Mouse (Mus musculus) cerebellum, adult 9-11 months (tissue): ENCODE data around the gene Gss.

Source experiments
- DNase-seq: peaks from one replicate; pipeline ENCODE4 v3.0.0; 2022

Gss gene

DNA sequence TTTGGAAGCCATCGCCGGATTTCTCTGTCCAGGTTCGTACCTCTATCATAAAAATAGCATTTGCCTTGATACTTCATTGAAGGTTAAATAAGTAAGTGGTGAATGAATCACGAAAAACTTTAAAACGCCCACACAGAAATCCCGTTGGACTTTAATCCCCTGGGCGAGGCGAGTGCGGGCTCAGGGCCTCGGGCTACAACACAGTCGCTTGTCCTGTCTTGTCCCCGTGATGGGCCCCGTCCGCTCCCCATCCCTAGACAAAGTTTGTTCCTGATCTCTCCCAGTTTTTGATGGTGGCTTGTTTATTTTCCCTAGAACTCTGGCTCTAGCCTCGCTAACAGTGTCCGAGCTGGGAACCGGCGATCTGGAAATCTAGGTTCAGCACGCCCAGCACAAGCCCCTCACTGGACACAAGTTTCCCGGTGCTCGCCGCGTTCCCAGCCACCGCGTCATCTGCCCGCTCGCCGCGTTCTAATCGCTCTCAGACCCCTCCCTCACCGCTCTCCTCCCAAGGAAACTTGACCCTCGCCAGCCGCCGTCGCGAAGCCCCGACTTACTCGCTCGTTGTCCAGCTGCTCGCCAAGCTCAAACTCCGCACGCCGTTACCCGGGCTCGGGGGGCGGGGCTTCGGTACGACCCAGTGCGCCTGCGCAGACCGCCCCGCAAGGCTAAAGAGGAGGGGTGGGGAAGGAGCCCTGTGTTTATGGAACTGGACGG, at the start of gene Gss:
TSS of gene Gss (minus strand) at position 674 of the 717 bp plus-strand sequence.
- peak; percentile 98 for DNase-seq

DNA sequence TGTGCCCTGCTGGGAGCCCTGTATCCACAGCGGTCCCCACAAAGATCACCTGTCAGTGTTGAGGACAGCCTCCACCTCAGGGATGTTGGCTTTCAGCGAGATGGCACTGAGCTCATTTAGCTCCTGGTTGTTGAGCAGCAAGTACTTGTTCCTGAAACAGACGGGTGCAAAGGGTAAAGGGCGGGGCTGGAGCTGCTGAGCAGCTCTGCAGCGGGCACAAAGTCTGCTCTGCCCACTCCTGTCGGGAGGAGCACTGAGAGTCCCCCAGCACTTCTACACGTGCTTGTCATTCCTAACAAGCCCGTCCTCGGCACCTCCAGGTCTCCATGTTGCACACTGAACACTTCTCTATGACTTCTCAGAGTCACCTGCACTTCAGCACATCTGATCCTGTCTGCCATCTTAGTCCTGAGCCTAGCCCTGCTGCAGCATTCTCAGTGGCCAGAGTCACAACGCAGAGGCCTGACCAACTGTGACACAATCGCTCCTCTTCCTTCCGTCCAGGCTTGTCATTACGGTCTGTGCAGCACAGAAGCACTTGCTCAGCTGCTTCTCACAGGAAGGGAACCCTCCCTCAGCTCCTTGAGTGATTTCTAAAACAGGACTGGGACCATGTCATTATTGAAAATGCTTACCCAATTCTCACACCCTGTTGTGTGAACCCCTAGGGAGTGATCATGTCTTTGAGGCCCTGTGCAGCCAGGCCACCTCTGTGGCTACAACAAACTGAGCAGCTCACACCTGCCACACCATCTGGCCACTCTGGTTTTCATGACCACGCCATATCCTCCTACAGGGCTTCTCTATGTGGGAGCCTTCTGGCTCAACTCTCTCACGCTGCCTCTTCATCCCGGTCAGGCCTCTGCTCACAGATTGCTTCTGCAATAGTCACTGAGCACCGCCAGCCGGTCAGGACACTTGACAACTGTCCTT, 49.2 kb upstream of the Gss start:
- peak; percentile 66 for DNase-seq

DNA sequence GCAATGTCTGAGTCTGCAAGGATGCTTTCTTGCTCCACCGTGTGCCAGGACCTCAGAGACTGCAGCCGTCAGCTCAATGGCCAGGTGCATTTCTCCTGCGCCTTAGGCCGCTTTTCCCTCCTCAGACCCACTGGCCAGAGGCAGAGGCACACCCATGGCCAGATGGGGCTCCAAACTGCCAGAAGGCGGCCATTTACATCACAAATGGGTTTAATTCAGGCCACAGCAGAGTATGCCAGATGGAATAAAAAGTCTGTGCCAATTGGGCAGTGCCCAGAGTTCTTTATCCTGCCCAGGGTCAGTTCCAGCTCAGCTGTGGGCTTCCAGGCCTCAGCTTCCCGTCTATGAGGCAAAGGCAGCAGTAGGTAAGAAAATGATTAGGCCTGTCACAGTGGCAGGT, 48.0 kb upstream of the Gss start:
- peak; percentile 89 for DNase-seq

DNA sequence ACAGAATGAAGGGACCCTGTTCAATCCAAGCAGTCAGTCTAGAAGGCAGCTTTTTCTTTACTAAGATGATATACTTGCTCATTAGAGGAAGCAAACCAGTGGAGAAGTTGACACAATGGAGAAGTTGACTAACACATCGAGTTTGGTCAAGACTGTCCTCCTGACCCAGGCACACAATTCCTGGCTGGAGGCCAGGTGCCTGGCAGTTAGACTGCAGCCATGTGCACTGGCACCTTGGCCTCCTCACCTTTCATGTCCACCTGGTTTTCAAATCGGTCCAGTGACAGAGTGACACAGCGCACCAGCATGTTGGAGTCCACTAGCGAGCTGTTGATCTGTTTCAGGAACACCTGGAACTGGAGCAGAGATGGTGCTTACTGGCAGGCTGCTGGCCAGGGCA, 44.8 kb upstream of the Gss start:
- peak; percentile 50 for DNase-seq

DNA sequence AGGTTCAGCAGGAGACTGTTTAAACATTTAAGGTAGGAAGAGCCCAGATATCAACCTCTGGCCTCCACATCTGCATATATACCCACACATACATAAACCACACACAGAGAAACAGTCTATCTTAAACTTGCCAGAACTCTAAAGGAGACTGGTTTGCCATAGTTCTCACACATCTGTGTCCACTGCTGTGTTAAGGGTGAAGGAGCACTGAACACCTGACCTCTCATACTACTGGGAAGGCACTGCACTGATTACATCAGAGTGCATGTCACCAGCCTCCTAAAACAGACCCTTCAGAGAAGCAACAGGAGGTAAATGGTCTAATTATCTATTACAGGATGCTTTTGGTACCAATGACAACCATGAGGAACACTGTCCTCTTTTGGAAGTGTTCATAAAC, 44.3 kb upstream of the Gss start:
- no peak for DNase-seq

DNA sequence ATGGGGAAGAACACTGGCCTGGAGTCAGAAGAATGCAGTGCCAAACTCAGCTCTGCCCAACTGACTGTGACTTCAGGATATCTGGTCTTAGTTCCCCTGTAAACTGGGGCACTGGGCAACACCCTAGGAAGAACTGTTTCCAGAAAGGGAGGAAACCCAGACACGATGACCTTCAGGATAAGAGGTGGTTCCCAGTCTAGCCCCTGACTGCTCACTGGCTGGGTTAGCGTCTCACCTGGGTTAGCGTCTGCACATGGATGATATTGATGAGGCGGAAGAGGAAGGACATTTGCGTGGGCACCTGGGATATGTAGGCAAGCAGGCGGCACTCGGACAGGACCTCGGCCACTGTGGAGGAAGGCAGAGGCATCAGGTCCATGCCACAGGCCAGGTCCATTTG, 43.4 kb upstream of the Gss start:
- no peak for DNase-seq

DNA sequence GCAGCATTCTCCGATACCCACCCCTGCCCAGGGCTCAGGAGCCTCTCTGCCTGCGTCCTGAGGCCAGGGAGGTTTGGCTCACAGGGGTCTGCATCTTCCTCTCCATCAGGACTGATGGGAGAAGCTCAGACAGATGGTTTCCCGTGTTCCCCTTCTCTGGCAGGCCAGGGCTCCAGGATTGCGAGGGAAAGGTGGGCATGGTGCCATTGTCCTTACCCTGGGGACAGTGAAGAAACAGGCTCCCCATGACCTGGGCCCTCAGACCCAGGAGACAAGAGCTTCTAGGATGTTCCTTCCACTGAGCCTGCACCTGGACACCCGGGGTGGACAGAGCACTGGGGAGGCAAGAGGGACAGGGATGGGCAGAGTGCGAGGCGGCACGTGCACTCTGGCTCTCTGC, 42.0 kb upstream of the Gss start:
- no peak for DNase-seq

DNA sequence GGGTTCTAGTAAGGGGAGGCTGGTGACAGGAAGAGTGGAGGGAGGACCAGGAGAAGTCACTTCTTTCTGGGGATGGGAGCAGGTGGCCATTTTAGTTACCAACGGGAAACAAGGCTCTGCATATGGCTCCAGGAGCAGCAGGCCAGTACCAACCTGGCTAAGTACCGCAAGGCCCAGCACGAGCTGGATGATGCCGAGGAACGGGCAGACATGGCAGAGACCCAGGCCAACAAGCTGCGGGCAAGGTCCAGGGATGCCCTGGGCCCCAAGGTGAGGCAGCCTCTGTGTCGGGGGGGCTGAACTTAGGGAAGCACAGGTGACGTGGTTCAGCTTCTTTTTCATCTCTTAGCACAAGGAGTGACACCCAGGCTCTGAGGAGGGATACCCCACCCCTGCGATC, 41.1 kb upstream of the Gss start:
- DNase-seq, result peak; percentile 74

DNA sequence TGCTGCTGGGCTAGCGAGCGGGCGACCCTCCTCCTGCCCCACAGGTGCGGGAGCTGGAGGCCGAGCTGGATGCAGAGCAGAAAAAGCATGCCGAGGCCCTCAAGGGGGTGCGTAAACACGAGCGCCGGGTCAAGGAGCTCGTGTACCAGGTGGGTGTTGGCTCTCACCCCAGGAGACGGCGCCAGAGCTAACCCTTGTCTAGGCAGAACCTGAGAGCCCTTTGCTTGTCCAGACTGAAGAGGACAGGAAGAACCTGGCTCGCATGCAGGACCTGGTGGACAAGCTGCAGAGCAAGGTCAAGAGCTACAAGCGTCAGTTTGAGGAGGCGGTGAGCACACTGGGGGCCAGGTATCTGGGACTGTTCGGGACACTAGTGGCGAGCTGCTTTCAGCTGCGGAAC, 40.5 kb upstream of the Gss start:
- no peak for DNase-seq

DNA sequence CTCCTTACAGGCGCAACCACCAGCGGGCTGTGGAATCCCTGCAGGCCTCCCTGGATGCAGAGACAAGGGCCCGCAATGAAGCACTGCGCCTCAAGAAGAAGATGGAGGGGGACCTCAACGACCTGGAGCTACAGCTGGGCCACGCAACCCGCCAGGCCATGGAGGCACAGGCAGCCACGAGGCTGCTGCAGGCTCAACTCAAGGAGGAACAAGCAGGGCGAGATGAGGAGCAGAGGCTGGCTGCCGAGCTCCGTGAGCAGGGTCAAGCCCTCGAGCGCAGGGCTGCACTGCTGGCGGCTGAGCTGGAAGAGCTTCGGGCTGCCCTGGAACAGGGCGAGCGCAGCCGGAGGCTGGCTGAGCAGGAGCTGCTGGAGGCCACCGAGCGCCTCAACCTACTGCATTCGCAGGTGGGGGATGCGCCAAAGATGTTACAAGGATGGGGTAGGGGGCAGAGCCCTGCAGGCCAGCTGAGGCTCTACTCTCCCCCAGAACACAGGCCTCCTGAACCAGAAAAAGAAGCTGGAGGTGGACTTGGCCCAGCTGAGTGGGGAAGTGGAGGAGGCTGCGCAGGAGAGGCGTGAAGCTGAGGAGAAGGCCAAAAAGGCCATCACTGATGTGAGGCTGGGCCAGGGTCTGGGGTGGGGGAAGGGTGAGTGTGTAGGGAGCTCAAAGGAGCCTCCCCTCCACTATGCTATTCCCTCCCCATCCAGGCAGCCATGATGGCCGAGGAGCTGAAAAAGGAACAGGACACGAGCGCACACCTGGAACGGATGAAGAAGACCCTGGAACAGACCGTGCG, 39.7 kb upstream of the Gss start:
- no peak for DNase-seq

DNA sequence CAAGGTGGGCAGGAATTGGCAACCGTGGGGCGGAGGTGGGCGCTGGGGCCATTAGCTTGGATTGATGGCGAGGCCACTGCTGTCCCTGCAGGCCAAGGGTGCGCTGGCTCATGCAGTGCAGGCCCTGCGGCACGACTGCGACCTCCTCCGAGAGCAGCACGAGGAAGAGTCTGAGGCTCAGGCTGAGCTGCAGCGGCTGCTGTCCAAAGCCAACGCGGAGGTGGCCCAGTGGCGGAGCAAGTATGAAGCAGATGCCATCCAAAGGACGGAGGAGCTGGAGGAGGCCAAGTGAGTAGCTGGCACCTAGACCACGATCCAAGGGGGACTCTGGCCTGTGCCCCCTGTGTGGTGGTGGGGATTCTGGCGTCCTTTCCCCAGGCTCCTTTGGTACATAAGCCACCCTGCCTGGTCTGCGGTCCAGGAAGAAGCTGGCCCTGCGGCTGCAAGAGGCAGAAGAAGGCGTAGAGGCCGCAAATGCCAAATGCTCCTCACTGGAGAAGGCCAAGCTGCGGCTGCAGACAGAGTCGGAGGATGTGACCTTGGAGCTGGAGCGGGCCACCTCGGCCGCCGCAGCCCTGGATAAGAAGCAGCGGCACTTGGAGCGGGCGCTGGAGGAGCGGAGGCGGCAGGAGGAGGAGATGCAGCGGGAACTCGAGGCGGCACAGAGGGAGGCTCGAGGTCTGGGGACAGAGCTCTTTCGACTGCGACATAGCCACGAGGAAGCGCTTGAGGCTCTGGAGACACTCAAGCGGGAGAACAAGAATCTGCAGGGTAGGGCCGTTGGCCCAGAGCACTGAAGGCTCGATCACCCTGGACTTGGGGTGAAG, 38.2 kb upstream of the Gss start:
- DNase-seq, result no peak

DNA sequence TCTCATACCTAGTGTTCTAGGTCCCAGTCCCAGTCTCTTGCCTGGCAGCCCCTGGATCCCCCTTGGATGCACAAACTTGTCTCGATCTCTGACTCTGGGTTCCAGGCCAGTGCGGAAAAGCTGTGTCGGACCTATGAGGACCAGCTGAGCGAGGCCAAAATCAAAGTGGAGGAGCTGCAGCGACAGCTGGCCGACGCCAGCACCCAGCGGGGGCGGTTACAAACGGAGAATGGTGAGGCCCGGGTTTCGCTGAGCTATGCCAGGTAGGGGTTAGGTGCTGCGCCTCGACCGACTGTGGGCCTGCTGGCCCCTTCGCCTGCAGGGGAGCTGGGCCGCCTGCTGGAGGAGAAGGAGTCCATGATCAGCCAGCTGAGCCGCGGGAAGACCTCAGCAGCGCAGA, 37.5 kb upstream of the Gss start:
- no peak for DNase-seq

DNA sequence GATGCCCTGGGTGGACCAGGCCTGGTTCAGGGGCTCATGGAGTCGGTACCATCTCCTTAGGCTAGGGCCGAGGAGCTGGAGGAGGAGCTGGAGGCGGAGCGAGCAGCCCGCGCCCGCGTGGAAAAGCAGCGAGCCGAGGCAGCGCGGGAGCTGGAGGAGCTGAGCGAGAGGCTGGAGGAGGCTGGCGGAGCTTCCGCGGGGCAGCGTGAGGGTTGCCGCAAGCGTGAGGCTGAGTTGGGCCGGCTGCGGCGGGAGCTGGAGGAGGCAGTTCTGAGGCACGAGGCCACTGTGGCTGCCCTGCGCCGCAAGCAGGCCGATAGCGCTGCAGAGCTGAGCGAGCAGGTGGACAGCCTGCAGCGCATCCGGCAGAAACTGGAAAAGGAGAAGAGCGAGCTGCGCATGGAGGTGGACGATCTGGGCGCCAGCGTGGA, 36.6 kb upstream of the Gss start:
- peak; percentile 83 for DNase-seq

DNA sequence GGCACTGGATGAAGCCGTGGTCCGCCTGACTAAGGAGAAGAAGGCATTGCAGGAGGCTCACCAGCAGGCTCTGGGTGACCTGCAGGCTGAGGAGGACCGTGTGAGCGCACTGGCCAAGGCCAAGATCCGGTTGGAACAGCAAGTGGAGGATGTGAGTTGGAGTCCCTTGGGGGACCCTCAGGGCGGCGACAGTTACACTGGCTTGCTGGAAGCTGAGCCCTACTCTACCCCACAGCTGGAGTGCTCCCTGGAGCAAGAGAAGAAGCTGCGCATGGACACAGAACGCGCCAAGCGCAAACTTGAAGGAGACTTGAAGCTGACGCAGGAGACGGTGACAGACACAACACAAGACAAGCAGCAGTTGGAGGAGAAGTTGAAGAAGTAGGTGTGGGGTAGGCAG, 35.9 kb upstream of the Gss start:
- DNase-seq, result no peak

DNA sequence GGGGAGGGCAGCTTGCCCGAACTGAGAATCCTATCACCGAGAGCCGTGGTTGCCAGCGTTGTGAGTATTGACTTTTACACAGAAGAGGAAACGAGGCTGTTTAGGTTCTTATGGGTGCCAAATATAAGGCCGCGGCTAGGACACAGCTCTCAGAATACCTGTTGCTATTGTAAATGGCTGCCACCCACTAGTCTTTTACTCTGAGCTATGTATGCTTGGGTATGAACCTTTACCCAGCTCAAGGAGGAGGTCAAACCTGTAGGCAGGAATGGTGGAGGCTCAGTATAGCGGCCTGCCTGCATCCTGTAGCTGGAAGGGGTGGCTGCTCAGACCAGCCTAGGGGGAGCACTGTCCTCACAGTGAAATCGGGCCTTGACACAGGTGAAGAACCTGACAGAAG, 35.5 kb upstream of the Gss start:
- DNase-seq, result no peak

DNA sequence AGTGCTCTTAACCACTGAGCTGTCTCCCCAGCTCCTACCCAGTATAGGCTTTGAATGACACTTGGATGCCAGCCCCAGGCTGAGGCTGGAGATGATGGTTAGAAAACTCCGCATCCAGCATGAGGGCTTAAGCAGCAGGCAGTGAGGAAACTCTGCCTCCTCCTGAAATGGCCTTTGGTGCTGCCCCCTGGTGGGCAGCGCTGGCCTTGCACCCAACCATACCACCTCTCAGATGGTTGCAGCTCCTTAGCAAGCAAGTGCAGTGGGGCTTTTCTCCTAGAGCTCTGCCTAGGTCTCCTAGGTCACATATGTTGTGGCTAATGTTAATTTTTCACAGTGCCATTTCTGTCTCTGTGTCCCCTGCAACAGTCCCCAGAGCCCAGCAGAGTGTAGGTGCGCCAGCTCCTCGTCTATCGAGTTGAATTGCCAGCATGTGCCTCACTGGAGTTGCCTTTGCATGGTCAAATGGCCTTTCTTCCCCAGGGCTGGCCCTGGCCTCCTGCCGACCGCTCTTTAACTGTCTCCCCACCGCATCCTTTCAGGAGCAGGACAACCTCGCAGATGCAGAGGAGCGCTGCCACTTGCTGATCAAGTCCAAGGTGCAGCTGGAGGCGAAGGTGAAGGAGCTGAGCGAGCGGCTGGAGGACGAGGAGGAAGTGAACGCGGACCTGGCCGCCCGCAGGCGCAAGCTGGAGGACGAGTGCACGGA, 34.6 kb upstream of the Gss start:
- DNase-seq, result peak; percentile 81

DNA sequence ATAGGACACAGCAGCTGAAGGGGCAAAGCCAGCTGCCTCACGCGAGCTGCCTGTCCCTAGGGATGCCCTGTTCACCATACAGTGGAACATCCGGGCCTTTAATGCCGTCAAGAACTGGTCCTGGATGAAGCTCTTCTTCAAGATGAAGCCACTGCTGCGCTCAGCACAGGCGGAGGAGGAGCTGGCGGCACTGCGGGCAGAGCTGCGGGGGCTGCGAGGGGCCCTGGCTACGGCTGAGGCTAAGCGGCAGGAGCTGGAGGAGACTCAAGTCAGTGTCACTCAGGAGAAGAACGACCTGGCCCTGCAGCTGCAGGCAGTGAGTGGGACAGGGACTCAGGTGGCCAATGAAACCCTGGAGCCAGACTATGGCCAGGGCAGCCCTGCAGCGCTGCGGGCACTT, 33.7 kb upstream of the Gss start:
- no peak for DNase-seq

DNA sequence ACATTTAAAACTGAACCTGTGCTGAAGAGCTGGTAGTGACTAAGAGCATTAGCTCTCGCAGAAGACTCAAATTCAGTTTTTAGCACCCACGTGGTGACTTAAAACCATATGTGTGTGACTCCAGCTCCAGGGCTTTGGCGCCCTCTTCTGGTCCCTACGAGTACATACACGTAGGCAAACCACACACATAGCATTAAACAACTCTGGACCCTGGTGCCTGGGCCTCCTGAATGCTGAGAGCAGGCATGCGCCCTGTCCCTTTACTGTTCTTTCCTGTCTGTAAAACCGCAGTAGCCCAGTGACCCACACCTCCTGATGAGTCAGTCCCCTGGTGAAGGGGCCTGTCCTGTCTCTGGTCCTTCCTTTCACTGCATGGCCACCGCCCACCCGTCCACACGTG, 32.1 kb upstream of the Gss start:
- DNase-seq, result no peak

DNA sequence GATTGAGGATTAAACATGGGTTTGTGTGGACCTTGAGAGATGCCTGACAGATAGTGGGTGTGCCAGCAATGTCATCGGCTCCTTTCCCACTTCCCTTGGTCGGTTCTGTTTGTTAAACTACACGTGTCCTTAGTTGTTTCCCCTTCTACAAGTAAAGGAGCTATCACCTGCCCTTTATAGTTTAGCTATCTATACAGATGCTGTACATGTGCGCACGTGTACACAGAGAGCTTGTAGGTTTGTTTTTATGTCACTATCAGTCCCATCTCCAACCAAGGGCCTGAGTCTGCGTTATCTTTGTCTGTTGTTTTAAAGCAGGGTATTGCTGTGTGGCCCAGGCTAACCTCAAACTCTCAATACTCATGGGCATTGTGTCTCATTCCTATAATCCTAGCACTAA, 31.4 kb upstream of the Gss start:
- DNase-seq, result no peak

DNA sequence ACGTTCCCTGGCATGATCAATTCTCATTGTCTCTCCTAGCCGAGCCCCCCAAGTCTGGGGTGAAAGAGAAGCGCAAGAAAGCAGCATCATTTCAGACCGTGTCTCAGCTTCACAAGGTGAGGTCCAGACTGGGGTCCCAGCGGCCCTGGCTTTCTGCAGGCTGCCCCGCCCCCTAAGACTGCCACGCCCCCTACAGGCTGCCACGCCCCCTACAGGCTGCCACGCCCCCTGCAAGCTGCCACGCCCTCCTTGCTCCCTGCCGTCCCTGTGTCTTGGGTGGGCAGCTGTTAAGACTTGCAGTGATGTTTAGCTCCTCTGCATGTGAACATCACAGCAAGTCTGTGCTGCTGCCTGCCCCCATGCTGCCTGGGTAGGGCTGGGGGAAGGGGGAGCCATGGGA, 30.0 kb upstream of the Gss start:
- DNase-seq, result no peak

DNA sequence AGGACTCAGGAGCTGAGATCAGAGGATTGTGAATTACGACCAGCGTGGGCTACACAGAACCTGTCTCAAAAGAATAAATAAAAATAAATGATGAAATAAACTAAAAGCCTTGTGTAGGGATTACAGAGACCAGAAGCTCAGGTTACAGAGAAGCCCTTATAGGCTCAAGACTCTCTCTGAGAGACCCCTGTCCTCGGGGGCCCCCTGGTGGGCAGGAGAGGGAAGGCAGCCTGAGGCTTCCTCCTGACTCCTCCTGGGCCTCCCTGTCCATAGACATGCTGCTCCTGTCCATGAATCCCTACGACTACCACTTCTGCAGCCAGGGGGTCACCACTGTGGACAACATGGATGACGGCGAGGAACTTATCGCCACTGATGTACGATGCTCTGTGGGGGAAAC, 27.2 kb upstream of the Gss start:
- DNase-seq, result peak; percentile 85

DNA sequence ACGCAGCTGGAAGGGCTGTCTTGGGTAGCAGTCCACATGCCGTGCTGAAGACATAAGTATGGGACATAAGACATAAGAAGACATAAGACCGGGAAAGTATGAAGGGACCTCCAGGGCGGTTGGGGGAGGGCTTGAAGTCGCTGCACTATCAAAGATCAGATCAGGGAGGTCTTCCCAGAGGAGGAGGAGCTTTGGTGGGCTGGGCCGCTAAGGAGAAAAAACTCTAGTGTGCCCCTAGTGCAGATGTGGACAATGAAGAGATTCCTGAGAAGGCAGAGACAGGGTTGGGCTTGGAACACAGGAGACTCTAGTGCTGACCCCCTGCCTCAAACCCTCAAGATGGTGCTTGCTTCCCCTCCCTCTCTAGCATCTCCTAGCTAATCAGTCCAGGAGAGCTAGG, 24.4 kb upstream of the Gss start:
- DNase-seq, result no peak
